Mouse (Mus musculus): ENCODE measurements around the gene Pik3ca. TPM values are rescaled to one million over a fixed set of nuclear protein-coding genes. Genes with fewer than 3 reads are reported as not detected.

Pik3ca gene
- polyA plus RNA-seq, 1 experiment = 2.1 TPM

- WGBS = 31% methylated on average over 4 of the region's 4 CpGs
- Histone ChIP-seq H3K4me3 (ENCODE audit: low read depth, low read length) (no peak overlapping the region), H3K36me3 (ENCODE audit: control insufficient read depth, insufficient read depth, low read length) (no peaks in the 10 kb centered on the region), H3K27ac (ENCODE audit: insufficient read depth, low read depth, low read length) (no peak overlapping the region), H3K4me1 (ENCODE audit: control insufficient read depth, insufficient read depth, insufficient read length, low read length) (peaks cover 13% of the 10 kb centered on the region), H3K27me3 (ENCODE audit: control insufficient read depth, insufficient read depth, low read length) (no peaks in the 10 kb centered on the region)
- no peak for TF ChIP-seq POLR2A (IDR thresholded peaks at IDR 0.05; ENCODE audit: low read depth, low read length)
- TF ChIP-seq CTCF (IDR thresholded peaks at IDR 0.05; ENCODE audit: extremely low read depth, insufficient read length, insufficient replicate concordance, low read depth, low read length) = no peak
Observed at GRCm38 (mm10) chr3:32414381-32414780, 16.9 kb downstream of the Pik3ca start.

GRCm38 (mm10) chr3:32415370-32416309, 18.2 kb downstream of the Pik3ca start:
- Histone ChIP-seq H3K36me3 (ENCODE audit: control insufficient read depth, insufficient read depth, low read length) (no peaks in the 10 kb centered on the region), H3K27me3 (ENCODE audit: control insufficient read depth, insufficient read depth, low read length) (no peaks in the 10 kb centered on the region), H3K27ac (ENCODE audit: insufficient read depth, low read depth, low read length) (no peak overlapping the region), H3K4me1 (ENCODE audit: control insufficient read depth, insufficient read depth, insufficient read length, low read length) (peaks cover 13% of the 10 kb centered on the region), H3K4me3 (ENCODE audit: low read depth, low read length) (no peak overlapping the region)
- WGBS = 83% methylated on average over 3 of the region's 3 CpGs
- TF ChIP-seq CTCF (IDR thresholded peaks at IDR 0.05; ENCODE audit: extremely low read depth, insufficient read length, insufficient replicate concordance, low read depth, low read length) (no peak), POLR2A (IDR thresholded peaks at IDR 0.05; ENCODE audit: low read depth, low read length) (no peak)

DNA sequence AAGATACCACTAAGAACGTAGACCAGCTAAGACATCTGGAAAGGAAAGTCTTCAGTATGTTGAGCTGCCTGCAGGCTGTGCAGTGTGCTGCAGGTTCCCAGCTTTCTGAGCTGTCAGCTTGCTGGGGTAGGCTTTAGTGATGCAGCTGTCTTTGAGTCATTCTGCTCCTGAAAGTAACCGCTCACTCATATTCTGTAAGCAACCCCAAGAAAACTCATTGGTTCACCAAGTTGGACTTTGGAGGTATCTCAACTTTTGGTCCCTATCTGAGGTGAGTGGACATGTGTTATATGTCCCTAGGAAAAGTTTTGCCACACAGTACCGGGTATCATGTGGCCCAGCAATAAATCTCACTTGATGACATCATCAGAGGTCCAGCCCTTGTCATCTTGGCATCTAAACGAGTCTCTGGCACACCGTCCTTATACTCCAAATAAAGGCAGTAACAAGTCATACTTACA, 20.3 kb downstream of the Pik3ca start:
- TF ChIP-seq POLR2A (IDR thresholded peaks at IDR 0.05; ENCODE audit: low read depth, low read length) (no peak), CTCF (IDR thresholded peaks at IDR 0.05; ENCODE audit: extremely low read depth, insufficient read length, insufficient replicate concordance, low read depth, low read length) (no peak)
- peaks cover 10% of the 10 kb centered on the region for H3K4me1 ChIP-seq (ENCODE audit: control insufficient read depth, insufficient read depth, insufficient read length, low read length)
- WGBS = 20% methylated on average over 5 of the region's 5 CpGs
- peak overlapping the region; percentile 25; the same call in 1 of the 2 replicates for H3K27ac ChIP-seq (ENCODE audit: insufficient read depth, low read depth, low read length)
- H3K27me3 ChIP-seq (ENCODE audit: control insufficient read depth, insufficient read depth, low read length) = no peaks in the 10 kb centered on the region
- H3K36me3 ChIP-seq (ENCODE audit: control insufficient read depth, insufficient read depth, low read length) = no peaks in the 10 kb centered on the region
- no peak overlapping the region for H3K4me3 ChIP-seq (ENCODE audit: low read depth, low read length)

DNA sequence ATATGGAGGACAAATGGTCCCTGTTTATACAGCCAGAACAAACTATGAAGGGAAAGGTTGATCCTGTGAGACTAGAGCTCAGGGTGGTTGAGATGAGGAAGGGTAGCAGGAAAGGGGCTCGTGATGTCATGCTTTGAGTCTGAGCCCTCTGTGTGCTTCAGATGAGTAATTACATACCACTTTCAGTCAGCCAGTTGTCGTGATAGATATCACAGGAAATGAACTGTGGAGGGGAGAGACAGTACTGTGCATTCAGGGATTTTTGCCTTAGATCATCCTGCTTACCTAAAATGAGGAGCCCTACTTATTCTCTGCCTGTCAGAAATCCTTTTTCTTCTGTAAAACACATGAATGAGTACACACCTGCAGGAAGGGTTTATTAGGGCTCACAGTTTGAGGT, 22.4 kb downstream of the Pik3ca start:
- no peaks in the 10 kb centered on the region for H3K27me3 ChIP-seq (ENCODE audit: control insufficient read depth, insufficient read depth, low read length)
- no peak overlapping the region for H3K27ac ChIP-seq (ENCODE audit: insufficient read depth, low read depth, low read length)
- TF ChIP-seq POLR2A (IDR thresholded peaks at IDR 0.05; ENCODE audit: low read depth, low read length) (no peak), CTCF (IDR thresholded peaks at IDR 0.05; ENCODE audit: extremely low read depth, insufficient read length, insufficient replicate concordance, low read depth, low read length) (no peak)
- H3K4me3 ChIP-seq (ENCODE audit: low read depth, low read length) = no peak overlapping the region
- H3K36me3 ChIP-seq (ENCODE audit: control insufficient read depth, insufficient read depth, low read length) = no peaks in the 10 kb centered on the region
- 62% methylated on average over 2 of the region's 2 CpGs for WGBS
- H3K4me1 ChIP-seq (ENCODE audit: control insufficient read depth, insufficient read depth, insufficient read length, low read length) = peaks cover 10% of the 10 kb centered on the region

DNA sequence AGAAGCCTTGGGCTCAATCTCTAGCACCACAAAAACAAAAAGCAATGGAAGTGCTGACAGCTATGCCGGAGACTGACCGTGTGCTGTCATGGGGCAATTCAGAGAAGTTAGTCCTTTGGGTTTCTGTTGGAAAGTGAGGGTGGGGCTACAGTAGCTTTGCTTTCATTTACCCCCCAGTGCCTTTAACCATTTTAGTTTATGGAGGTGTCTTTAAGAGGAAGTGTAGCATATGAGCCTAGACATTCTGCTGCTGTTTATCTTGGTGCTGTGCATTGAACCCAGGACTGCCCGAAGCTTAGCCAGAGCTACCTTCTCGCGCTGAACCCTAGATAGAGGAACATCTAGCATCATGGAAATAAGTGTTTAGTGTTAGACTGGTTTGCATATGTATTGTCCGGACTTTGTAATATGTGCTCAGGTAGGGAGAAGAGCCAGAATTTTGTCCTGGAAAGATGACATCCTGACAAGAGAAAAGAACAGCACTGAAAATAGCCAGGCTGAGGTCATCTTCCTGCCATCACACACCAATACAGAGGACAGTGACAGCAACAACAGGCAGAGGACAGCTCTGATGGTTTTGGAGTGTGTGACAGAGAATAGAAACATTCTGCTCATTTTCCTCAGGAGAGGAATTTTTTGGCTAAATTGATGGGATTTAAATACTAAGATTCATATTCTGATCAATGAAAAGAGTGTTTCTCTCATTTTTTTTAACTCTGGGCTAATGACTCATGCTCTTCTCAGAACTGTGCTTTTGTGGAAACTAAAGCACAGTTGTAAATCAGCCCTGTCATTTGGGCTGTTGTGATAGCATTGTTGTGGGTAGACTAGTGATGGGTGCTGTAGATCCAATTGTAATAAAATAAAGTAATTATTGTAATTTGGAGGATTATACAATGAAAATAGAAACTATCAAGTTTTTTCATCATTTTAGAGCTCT, 23.9 kb downstream of the Pik3ca start:
- Histone ChIP-seq H3K27ac (ENCODE audit: insufficient read depth, low read depth, low read length) (no peak overlapping the region), H3K27me3 (ENCODE audit: control insufficient read depth, insufficient read depth, low read length) (no peaks in the 10 kb centered on the region), H3K36me3 (ENCODE audit: control insufficient read depth, insufficient read depth, low read length) (no peaks in the 10 kb centered on the region), H3K4me3 (ENCODE audit: low read depth, low read length) (no peak overlapping the region), H3K4me1 (ENCODE audit: control insufficient read depth, insufficient read depth, insufficient read length, low read length) (peaks cover 8% of the 10 kb centered on the region; the same call in 1 of the 2 replicates)
- TF ChIP-seq CTCF (IDR thresholded peaks at IDR 0.05; ENCODE audit: extremely low read depth, insufficient read length, insufficient replicate concordance, low read depth, low read length) (no peak), POLR2A (IDR thresholded peaks at IDR 0.05; ENCODE audit: low read depth, low read length) (no peak)
- WGBS = 80% methylated on average over 6 of the region's 6 CpGs

DNA sequence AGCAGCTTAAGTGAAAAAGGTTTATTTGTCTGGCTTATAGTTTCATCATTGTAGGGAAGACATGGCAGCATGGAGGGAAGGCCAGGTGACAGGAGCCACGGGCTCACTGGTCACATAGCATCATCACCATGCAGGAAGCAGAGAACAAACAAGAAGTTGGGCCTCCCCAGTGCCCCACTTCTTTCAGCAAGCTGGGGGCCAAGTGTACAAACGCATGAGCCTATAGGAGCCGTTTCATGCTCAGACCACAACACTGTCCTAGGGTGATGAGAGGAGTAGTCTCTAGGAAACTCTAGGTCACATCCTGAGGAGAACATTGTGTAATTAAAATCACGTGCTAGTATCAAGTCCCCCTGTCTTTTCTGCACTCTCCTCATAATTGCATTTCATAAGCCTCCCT, 30.2 kb downstream of the Pik3ca start:
- 26% methylated on average over 4 of the region's 4 CpGs for WGBS
- H3K27ac ChIP-seq (ENCODE audit: insufficient read depth, low read depth, low read length) = no peak overlapping the region
- no peaks in the 10 kb centered on the region for H3K27me3 ChIP-seq (ENCODE audit: control insufficient read depth, insufficient read depth, low read length)
- H3K36me3 ChIP-seq (ENCODE audit: control insufficient read depth, insufficient read depth, low read length) = no peaks in the 10 kb centered on the region
- no peak overlapping the region for H3K4me3 ChIP-seq (ENCODE audit: low read depth, low read length)
- peaks cover 6% of the 10 kb centered on the region; the same call in 1 of the 2 replicates for H3K4me1 ChIP-seq (ENCODE audit: control insufficient read depth, insufficient read depth, insufficient read length, low read length)
- TF ChIP-seq POLR2A (IDR thresholded peaks at IDR 0.05; ENCODE audit: low read depth, low read length) = no peak
- TF ChIP-seq CTCF (IDR thresholded peaks at IDR 0.05; ENCODE audit: extremely low read depth, insufficient read length, insufficient replicate concordance, low read depth, low read length) = no peak
